Mouse (Mus musculus): ENCODE results near the gene Rnf144a.
"Not testable (repeated sequence)": the region's sequence is repeated elsewhere in the genome, so short reads cannot be mapped to it uniquely, and the experiment has no call there.

The Rnf144a gene

GRCm38 (mm10) chr12:26329756-26330155 is 85.3 kb downstream of the Rnf144a start:
- DNase-seq (ENCODE audit: extremely low read depth, low read depth, low spot score), result no peak

DNA sequence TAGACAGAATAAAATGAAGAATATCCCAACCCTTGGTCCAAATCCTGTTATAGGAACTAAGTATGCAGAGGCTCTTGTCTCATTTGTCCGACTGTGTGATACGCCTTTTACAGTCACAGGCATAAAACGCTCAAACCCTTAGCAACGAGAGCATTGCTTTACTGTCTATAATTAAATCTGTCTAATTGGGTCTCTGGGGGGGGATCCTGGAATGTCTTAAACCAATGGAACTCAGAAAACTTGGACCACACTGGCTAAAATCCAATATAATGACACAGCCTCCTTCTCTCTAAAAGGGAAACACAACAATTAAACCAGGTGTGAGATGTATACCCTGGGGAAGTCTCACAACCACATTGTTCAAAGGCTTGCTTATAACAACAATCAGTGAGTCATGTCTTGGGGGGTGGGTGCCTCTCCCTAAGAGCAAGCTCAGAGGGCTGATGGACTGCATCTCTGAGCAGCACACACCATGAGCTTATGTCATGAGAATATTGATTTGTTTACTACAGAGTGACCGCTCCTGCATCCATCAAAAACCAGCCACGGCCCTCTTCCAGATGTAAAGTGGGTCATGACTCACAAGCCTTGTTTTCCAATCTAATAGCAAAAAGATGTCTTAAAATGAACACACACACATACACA is 85.9 kb downstream of the Rnf144a start:
- no peak for DNase-seq (ENCODE audit: extremely low read depth, low read depth, low spot score)

DNA sequence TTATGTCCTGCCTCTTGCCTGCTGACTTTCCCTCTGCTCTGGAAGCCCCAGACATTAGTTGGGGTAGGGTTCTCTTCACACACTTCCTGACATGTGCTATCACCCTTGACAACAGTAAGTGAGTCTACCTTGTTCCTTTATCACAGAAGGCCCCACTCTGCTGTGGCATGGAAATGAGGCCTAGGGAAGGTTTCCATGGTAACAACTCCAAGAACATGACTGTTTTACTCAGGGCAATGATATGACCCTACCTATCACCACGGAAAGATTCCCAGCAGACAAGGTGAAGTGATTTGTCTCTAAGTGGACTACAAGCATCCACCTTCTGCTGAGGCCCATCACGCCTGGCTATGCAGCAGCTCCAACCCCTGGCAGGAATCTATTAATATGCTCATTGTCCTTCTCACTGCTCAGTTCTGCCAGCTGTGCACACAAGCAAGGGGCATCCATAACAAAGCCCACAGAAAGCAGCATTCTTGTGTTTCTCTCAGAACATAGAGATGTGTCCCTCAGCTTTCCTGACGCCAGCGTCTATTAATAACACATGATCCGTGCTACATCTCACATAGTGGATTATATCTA is 91.2 kb downstream of the Rnf144a start:
- DNase-seq (ENCODE audit: extremely low read depth, low read depth, low spot score), result no peak

DNA sequence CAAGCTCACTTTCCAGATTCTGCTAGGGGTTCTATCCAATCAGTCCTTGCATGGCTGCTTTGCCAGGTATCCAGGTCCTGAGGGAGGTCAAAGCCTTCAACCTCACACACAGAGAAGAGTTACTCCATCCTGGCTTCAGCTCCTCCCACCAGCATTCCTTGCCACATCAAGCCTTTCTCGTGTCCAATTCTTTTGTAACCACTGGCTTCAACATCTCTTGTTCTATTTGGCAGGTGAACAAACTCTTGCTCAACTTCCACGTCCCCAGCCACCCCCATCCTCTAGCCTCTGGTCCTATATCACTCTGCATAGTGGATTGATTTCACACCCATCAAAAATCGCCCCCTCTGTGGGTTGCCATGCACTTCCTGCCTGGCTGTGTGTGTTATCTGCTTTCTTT is 98.8 kb downstream of the Rnf144a start:
- peak; percentile 92 for DNase-seq (ENCODE audit: extremely low read depth, low read depth, low spot score)

GRCm38 (mm10) chr12:26314959-26315358 is 100.1 kb downstream of the Rnf144a start:
- no peak for DNase-seq (ENCODE audit: extremely low read depth, low read depth, low spot score)

- DNase-seq (ENCODE audit: extremely low read depth, low read depth, low spot score), result no peak
Measured at GRCm38 (mm10) chr12:26311548-26311947, 103.5 kb downstream of the Rnf144a start.

GRCm38 (mm10) chr12:26310247-26310646 is 104.8 kb downstream of the Rnf144a start:
- DNase-seq (ENCODE audit: extremely low read depth, low read depth, low spot score), result no peak

- DNase-seq (ENCODE audit: extremely low read depth, low read depth, low spot score), result no peak
Measured at GRCm38 (mm10) chr12:26302886-26303285, 112.2 kb downstream of the Rnf144a start.

- peak; percentile 7 for DNase-seq (ENCODE audit: extremely low read depth, low read depth, low spot score)
Measured at GRCm38 (mm10) chr12:26299515-26300090, 115.5 kb downstream of the Rnf144a start.

- not testable (repeated sequence) for DNase-seq (ENCODE audit: extremely low read depth, low read depth, low spot score)
Measured at GRCm38 (mm10) chr12:26295995-26296394, 119.1 kb downstream of the Rnf144a start.

GRCm38 (mm10) chr12:26289200-26289599 is 125.9 kb downstream of the Rnf144a start:
- no peak for DNase-seq (ENCODE audit: extremely low read depth, low read depth, low spot score)

DNA sequence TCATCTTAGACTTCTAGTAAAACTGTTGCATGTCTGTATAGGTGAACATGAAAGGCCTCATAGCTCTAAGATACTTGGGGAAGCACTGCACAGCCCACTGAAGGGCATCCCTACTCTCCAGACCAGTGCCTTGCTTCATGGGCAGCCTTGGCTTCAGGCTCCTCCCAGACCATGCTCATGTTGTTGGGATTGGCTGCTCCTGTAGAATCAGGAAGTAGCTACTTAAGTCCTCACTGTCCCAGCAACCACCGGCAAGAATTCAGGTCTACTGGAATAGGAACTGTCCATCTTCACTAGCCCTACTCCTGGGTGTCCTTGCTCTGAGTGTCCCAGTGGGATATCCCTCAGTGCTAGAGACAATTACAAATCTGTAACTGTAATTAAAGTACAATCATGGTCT is 126.7 kb downstream of the Rnf144a start:
- DNase-seq (ENCODE audit: extremely low read depth, low read depth, low spot score), result no peak

DNA sequence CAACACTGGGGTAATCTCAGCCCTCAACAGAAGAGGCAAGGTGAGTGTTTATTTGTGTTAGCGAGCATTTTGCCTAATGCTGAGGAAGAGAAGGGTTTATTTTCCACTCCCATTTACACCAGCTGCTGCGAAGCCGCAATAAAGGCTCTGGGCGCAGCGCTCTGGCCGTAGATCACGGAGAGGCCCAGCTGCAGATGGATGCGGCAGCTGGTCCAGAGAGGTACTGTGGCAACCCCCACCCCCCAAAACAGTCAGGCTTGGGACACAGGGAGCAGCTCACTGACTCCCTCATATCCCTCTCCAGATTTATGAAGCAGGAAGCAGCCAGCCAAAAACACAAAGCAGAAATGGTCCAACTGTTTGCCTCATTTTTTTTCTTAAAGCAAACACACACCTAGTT is 129.1 kb downstream of the Rnf144a start:
- DNase-seq (ENCODE audit: extremely low read depth, low read depth, low spot score), result no peak

- no peak for DNase-seq (ENCODE audit: extremely low read depth, low read depth, low spot score)
Measured at GRCm38 (mm10) chr12:26285460-26285859, 129.6 kb downstream of the Rnf144a start.

GRCm38 (mm10) chr12:26280719-26281480 is 134.2 kb downstream of the Rnf144a start:
- DNase-seq (ENCODE audit: extremely low read depth, low read depth, low spot score), result no peak

DNA sequence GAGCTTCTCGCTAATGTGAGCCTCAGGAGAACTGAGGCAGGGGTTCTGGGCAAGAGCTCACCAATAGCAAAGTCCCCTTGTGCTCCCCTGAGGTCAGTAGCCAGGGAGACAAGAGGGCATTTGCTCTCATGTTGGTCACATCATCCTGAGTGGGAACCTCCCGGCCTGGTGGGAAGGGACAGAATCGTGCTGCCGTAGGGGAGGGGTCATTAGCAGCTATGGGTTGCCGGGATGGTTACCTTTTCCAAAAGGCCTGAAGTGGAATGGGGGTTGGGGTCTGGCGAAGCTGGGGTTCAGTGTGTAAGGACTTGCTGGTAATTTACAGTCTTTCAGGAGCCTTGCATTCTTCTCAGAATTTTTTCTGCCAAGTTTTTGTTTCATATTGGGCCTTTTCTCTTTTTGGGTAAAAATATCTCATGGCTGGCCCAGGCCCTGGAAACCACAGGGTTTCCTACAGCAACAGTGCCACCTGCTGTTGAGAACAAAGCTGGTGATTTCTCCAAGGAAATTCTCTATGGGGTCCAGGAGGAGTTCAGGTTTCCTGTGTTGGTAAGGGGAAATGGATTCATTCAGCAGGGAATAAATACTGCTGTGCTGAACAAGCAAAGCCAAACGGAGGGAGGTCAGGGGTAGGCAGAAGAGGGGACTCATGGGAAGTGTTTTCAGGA is 137.9 kb downstream of the Rnf144a start:
- DNase-seq (ENCODE audit: extremely low read depth, low read depth, low spot score), result no peak

GRCm38 (mm10) chr12:26276556-26276955 is 138.5 kb downstream of the Rnf144a start:
- no peak for DNase-seq (ENCODE audit: extremely low read depth, low read depth, low spot score)
